8 mouse cellular contexts compared by ENCODE assay signal in genomic region chr17:90583826-90584534, GRCm38 (mm10).
DNase-seq lines count a peak whose midpoint lies in the region; ATAC-seq and TF ChIP-seq lines count a peak whose summit lies in the region.

No protein-coding gene starts in this region.

- peak; percentile 52 for TF ChIP-seq CTCF in lung, embryonic 14.5 days (IDR thresholded peaks at IDR 0.05; ENCODE audit: low read depth)

- H3K4me2 ChIP-seq in lung, embryonic 14.5 days, result no peak overlapping the region
- H3K4me2 ChIP-seq in kidney, embryonic 15.5 days, result no peak overlapping the region

- no peak overlapping the region for H3K27ac ChIP-seq in lung, embryonic 14.5 days (ENCODE audit: low read depth)
- no peak overlapping the region for H3K27ac ChIP-seq in kidney, embryonic 15.5 days

- no peaks in the 10 kb centered on the region for H3K36me3 ChIP-seq in lung, embryonic 14.5 days (ENCODE audit: insufficient read depth)
- H3K36me3 ChIP-seq in kidney, embryonic 15.5 days, result no peaks in the 10 kb centered on the region

- 50% methylated on average over 12 of the region's 12 CpGs for WGBS in lung, embryonic 14.5 days
- 56% methylated on average over 12 of the region's 12 CpGs for WGBS in kidney, embryonic 15.5 days

- no peaks in the 10 kb centered on the region for H3K27me3 ChIP-seq in lung, embryonic 14.5 days (ENCODE audit: insufficient read depth, low read length)
- no peaks in the 10 kb centered on the region for H3K27me3 ChIP-seq in kidney, embryonic 15.5 days

- no peak overlapping the region for H3K9ac ChIP-seq in lung, embryonic 14.5 days
- no peak overlapping the region for H3K9ac ChIP-seq in kidney, embryonic 15.5 days

- H3K4me1 ChIP-seq in lung, embryonic 14.5 days (ENCODE audit: insufficient read depth), result no peaks in the 10 kb centered on the region
- no peaks in the 10 kb centered on the region for H3K4me1 ChIP-seq in kidney, embryonic 15.5 days

- ATAC-seq in lung, embryonic 14.5 days (ENCODE audit: insufficient read depth), result 0 out of 2 replicates have a peak, but pooled peaks have one; percentile 55
- ATAC-seq in kidney, embryonic 15.5 days (replicated peaks; ENCODE audit: low FRiP score), result peak; percentile 72; the same call in 1 of the 2 replicates

- DNase-seq in adrenal gland, postnatal 10 days, result peak; percentile 10
- no peak for DNase-seq in adrenal gland, postnatal 4 days (ENCODE audit: low spot score in 2 of 2)
- peak; percentile 50 for DNase-seq in lung, embryonic 14.5 days
- DNase-seq in lung, adult 18-20 months, result no peak
- DNase-seq in cerebellum, adult 9-11 months, result peak; percentile 36
- peak; percentile 51 for DNase-seq in testis, postnatal 10 days (ENCODE audit: low spot score)
- no peak for DNase-seq in ovary, adult 18-20 months (ENCODE audit: low spot score)

- no peaks in the 10 kb centered on the region for H3K9me3 ChIP-seq in lung, embryonic 14.5 days (ENCODE audit: low read depth, low read length)
- H3K9me3 ChIP-seq in kidney, embryonic 15.5 days (replicated peaks), result no peaks in the 10 kb centered on the region

- H3K4me3 ChIP-seq in lung, embryonic 14.5 days (ENCODE audit: low read depth, low read length), result no peak overlapping the region
- no peak overlapping the region for H3K4me3 ChIP-seq in kidney, embryonic 15.5 days (replicated peaks)

Comparison
In these comparisons a context has a peak if more than half of its experiments do, and no peak if none do; other contexts are left out.
1. DNase-seq: peak in adrenal gland, postnatal 10 days (single experiment), lung, embryonic 14.5 days (single experiment), cerebellum, adult 9-11 months (single experiment) and testis, postnatal 10 days (single experiment); none in adrenal gland, postnatal 4 days (0 of 2), lung, adult 18-20 months (0 of 2) and ovary, adult 18-20 months (single experiment).